Mouse (Mus musculus) left cerebral cortex, postnatal 4 days (tissue): ENCODE measurements around the gene Pdss1. TPM values are rescaled to one million over a fixed set of nuclear protein-coding genes. Genes with fewer than 3 reads are reported as not detected.

Source experiments
- DNase-seq: peaks from one replicate; pipeline ENCODE4 v3.0.0-alpha.2; 2022
- intact Hi-C: fragments of 180-260 bp; cut with DNase I; formaldehyde crosslinking; loops from one replicate; pipeline ENCODE4 v1.15.1; 2025
- total RNA-seq, 2 experiments: library from RNA; stranded (reverse); gene quantifications; 2 replicates each; pipeline ENCODE4 v1.2.3; 2021

Pdss1 gene
- total RNA-seq, 2 experiments from 2014 or later, result 22.3 to 22.6 TPM

DNA sequence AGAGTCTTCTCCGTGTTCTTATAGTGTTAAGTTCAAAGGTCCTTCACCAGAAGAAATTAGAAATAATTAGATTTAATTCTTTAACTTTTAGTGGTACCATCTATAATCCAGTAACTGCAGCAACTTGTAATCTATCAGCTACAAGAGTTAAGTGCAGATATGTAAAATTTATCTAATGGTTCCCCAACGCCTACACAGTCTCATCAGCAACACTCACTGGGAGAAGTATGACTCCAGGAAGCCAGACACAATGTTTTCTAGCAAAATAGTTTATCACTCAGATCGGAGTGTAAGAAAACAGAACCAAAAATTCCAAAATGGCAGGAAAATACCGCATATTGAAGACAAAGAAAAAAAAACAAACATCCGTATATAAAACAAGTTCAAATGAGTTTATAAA is 60.6 kb downstream of the Pdss1 start:
- intact Hi-C loops, result no loop called here
- no peak for DNase-seq

DNA sequence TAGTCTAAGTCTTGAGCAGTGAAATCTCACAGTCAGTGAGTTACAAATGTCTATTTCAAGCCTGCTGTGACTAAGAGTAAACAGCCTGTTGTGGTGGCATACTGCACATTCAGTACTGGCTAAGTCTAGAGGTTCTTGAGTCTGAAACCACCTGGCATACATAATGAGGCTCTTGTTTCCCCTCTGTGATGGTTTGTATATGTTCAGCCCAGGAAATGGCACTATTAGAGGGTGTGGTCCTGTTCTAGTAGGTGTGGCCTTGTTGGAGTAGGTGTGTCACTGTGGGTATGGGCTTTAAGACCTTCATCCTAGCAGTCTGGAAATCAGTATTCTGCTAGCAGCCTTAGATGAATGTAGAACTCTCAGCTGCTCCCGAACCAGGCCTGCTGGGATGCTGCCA is 62.1 kb downstream of the Pdss1 start:
- intact Hi-C loops, result no loop called here
- no peak for DNase-seq

DNA sequence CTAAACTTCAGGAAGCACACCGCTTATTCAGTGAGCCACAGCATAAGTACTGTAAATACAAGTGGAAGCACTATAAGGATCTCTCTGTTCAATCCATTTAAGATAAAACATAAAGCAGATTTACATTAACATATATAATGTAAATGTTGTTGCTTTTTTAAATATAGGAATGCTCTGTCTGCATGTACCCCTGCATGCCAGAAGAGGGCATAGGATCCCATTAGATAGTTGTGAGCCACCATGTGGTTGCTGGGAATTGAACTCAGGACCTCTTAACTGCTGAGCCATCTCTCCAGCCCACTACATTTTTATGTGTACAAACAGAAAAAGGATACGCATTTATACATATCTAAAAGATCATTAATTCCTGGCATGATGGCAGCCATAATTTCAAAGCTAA is 66.4 kb downstream of the Pdss1 start:
- DNase-seq, result no peak
- intact Hi-C loops, result loop anchor here (2.0 kb wide), 1 partner anchor 67 kb away; no protein-coding TSS in a partner anchor

DNA sequence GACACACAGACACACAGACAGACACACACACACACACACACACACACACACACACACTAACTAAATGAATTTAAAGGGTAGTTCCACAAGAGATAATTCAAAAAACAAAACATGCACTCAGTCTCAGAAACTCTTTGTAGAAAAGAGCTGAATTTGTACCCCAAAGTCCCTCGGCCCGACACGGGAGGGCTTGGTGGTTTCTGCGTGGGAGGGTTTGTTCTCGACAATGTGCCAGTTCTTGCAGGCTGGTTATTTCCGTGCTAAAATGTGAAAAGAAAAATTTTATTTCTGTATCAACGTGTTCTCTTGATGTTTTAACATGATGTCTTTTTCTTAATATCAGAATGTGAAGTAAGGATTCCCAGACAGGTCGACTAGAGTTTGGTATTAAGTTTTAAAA is 66.9 kb downstream of the Pdss1 start:
- intact Hi-C loops, result loop anchor here (2.0 kb wide), 1 partner anchor 67 kb away; no protein-coding TSS in a partner anchor
- no peak for DNase-seq

DNA sequence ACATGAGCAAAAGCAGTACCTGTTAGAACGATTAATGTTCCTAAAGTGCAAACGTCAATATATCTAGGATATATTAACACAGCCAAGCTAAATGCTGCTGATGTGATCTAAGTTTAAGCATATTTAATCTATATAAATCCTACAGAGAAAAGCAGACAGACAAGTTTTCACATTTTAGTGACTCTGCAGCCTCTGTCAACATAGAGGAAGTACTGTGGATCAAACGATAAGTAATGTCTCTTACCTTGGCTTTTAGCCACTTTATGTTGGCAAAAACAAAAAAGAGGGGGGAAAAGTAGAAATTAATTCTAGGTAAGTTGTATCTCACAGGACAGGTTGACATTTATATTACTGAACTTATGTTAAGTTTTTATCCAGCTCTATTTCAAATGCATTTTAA is 67.6 kb downstream of the Pdss1 start:
- intact Hi-C loops, result loop anchor here (2.0 kb wide), 1 partner anchor 66 kb away; no protein-coding TSS in a partner anchor
- no peak for DNase-seq

DNA sequence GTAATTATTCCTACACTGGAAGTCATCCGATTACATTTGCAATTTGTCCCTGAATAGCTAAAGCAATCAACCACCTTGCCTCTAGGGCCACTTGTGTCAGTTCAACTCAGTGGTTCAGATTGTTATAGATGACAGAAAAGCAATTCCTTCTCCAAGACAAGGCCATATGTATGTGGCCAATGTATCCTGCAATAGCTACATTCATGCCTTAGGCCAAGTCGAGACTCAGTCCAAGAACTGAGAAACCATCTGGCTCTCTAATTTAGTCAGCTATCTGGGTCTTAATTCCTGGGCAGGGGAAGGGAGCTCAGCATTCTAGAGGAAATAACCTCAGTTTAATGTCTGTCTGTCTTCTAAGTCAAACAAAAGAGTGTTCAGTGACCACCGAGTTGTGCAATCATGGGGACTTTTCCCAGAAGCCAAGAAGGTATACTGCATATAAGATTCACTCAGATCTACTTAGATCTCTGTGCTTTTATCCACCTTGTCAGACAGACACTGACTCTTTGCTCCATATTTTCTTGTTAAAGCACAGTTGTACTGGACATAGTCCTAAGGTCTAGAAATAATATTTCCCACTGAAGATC is 82.2 kb downstream of the Pdss1 start:
- intact Hi-C loops, result no loop called here
- no peak for DNase-seq

DNA sequence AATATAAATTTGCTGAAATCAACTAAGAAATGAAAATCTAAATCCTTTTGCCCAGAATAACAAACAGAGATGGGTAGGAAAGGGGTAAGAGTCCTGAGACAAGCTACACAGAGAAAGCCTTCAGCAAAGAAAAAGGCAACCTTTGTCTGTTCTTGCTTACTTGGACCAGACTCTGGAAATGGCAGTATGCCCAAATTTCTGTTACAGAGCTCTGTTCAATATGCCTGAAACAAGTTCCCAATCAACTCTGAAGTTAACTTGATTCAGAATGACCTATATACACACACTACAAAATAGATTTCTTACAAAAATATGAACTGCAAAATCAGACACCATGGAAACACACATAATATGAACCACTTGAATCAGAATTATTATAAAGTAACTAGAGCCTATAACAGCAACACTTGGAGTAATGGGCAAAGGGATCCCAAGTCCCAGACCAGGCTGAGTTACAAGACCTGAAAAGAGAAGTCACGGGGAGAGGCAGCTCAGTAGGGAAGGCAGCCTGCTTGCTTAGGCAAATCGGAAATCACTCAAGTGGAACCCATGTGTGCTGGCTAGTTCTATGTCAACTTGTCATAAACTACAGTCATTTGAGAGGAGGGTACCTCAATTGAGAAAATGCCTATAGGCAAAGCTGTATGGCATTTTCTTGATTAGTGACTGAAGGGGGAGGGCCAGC is 90.8 kb downstream of the Pdss1 start:
- DNase-seq, result peak; percentile 12
- intact Hi-C loops, result no loop called here

Other genes with a start within 250 kb of the Pdss1 start
- 1 to 10 TPM; 3.2 TPM for gene Apbb1ip, start 121.4 kb upstream of the Pdss1 start, total RNA-seq
- 100 to 1,000 TPM in 1 of 2 experiments, 10 to 100 TPM in 1; 89.4 to 103 TPM for gene Abi1, start 144.7 kb downstream of the Pdss1 start, total RNA-seq
- gene Acbd5, start 172.6 kb downstream of the Pdss1 start, total RNA-seq, result 10 to 100 TPM; 70.0 to 71.8 TPM